Mouse (Mus musculus) adrenal gland, postnatal 14 days (tissue): ENCODE measurements around the gene Elmo1. TPM values are rescaled to one million over a fixed set of nuclear protein-coding genes. Genes with fewer than 3 reads are reported as not detected.

Source experiments
- DNase-seq: peaks from one replicate; pipeline ENCODE4 v3.0.0; 2021; ENCODE audit warnings: mixed read lengths
- total RNA-seq: library from RNA; stranded (reverse); gene quantifications from 2 replicates; pipeline ENCODE4 v1.2.3, GENCODE M21; 2021

Elmo1 gene
- total RNA-seq, 1 experiment from 2014 or later = 19.2 TPM

DNA sequence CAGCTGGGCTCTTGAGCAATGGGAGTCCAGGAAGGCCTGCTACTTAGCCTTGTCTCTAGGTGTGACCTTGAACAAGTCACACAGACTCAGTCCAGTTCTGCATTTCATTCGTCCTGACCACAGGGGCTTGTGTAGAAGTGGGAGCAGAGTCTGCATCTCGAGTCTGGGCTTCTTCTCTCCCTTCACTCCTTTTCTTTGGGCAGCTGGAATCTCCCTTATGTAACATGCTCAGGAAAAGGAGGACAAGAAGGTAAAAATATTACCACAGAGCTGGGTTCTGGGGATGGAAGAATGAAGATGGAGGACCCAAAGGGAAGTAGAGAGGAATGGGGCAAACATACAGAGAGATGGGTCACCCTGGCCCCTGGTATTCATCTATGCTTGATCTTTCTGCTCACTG is 447.1 kb downstream of the Elmo1 start:
- no peak for DNase-seq

DNA sequence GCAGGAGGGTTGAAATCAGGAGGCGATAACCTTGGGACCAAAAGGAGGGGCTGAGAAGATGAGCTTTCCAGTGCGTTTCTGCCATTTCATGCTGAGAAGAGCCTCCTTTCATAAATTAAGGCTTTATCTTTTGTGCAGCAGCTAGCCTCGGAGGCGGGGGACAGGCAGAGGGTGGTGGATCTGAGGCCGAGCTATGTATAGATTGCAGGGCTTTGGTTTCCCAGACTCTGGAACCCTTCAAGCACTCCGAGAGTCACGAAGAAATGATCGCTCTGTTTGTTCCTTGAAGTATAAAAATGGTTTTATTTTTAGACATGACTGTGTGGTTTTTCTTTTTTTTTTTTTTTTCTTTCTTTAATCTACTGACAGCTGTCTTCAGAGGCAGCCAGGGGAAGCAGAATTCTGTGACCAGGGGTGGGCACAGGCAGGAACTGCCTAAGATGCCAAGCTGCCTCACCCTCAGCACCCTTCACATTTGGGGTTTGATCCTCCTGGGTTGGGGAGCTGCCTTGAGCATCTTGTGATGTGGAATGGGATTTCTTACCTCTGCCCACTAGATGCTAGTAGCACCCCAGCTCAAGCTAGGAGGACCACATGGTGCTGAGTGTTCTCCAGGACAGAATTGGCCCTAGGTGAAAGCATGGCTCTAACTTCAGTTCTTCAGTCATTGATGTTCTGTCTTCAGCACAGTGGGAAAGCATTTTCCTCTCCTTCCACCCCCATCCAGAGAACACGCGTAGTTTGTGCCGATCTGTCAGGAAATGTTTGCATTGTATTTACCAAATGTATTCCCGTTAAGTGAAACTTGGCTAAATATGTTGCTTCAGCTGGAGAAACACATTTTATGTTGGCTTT is 448.0 kb downstream of the Elmo1 start:
- DNase-seq = no peak

DNA sequence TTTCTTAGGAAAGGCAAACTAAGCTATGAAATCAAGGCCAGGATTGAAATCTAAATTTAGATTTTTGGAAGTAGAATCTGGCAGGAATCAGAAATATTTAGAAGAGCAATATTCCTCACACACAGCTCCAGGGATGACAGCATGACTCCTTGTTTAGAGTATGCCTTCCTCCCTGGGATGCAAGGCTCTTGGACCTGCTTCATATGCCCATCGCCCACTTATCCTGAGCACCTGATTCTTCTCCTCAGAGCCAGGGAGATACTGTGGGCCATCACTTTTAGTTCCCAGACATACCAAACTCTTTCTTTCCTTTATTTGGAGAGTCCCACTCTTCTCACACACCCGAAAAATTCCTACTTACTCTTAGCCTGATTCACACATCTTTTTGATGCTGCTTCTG is 449.2 kb downstream of the Elmo1 start:
- DNase-seq = no peak

DNA sequence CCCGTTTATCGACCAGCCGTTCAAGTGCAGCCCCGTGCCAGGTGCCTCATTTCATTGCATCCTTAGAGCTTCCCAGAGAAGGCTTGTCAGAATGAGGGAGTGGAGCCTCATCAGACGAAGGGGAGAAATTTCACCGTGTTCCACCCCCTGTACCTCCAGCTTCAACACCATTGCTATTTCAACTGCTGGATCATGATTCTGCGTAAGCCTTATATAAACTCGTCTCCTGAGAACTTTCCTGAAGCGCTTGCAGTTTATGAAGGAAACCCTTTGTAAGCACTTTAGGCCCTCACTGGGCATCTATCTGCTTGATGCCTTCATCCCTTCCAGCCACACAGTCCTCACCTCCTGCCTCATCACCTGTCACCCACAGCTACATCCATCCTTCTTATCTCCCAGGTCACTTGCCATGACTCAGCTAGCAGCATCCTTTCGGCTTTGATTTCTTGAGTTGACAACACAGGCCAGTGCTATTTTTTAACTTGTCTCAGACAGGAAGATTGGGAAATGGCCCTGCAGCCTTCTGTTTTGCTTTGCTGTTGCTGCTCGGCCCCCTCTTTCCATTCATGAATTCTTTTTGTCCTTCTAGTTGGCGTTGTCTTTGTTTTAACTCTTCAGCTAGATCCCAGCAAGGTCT is 456.3 kb downstream of the Elmo1 start:
- DNase-seq = no peak

DNA sequence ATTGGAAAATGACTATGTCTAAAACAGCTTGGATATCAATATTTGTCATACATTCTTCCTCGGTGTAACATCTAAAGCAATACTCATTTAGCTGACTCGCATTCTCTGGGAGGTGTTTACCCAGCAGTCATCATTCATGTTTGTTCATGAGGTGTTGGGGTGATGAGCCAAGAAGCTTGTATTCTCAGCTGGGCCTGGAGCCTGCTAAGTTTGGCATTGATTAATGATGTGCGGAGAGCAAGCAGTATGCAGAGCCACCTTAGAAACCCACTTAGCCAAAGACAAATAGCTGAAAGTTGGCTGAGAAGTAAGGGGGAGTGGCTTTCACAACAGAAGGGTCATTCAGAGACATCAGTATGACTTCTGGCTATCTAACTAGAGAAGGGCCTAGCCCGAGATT is 459.6 kb downstream of the Elmo1 start:
- no peak for DNase-seq

DNA sequence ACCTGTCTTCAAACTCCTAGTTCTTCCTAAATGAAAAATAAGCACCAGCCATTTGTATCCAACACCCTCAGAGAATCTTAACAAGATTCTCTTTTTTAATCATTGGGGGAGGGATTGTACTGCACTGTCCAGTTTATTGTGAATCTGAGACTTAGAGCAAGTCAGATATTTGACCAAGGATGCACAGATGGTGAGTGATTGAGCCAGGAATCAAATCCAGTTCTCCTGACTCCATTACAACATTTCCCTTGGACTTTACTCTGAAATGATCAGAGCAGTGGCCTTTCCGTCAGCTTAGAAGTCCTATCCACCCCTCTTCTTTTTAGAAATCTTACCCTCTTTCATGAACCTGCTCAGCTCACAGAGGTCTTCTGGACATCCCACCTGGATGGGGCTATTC is 461.2 kb downstream of the Elmo1 start:
- DNase-seq = no peak

DNA sequence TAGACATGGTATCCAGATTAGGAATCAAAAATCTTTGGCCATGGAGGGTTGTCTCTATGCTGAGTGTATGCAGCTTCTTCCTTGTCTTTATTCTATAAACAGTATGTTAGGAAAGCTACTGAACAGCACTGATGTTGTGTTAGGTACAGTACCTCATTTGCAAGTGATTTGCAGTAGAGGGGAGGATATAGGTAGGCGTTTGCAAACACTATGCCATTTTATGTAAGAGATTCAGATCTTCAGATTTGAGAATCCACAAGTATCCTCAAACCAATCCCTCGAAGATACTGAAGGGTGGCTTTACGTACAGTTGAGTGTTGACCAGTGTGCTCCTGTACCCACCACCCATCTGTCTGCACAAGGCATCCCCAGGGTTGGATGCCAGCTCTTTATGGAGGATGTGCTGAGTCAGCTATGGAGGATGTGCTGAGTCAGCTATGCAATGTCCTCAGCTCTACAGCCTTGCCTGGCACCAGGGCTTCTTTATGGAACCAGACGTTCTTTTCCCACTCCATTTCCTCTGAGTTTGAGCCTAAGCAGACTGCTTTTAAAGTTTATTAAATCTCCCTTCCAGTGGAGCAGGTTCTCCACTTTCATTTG is 465.6 kb downstream of the Elmo1 start:
- DNase-seq = no peak

DNA sequence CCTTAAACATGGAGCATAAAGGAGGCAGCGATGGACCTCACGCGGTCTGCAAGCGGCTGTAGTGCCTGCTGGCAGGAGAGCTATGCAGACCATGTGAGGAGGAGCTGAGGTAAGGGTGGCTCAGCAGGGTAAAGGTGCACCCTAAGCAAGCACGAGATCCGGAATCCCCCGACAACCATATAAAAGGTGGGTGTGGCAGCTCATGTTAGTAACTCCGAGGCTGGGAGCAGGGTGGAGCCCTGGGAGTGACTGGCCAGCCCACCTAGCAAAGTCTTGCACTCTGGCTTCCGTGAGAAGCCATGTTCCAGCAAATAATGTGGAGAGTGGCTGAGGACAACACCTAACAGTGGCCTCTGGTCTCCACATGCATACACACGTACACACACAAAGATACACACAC is 466.3 kb downstream of the Elmo1 start:
- DNase-seq = no peak

DNA sequence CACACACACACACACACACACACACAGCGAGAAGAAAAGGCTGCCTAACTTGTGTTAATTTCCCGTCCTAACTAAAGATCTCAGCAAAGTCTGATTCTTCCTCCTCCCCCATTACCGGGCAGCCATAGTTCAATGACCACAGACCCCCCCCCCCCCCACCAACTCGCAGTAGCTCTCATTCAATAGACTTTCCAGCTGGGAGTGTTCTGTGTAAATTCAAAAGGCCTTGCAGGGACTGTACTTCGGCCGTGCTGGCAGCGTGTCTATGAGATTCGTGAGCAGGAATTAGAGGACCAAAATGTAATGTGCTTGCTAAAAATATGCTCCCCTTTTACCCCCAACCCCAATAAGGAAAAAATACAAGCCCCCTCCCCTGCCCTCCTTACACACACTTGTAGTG is 466.8 kb downstream of the Elmo1 start:
- DNase-seq = no peak

DNA sequence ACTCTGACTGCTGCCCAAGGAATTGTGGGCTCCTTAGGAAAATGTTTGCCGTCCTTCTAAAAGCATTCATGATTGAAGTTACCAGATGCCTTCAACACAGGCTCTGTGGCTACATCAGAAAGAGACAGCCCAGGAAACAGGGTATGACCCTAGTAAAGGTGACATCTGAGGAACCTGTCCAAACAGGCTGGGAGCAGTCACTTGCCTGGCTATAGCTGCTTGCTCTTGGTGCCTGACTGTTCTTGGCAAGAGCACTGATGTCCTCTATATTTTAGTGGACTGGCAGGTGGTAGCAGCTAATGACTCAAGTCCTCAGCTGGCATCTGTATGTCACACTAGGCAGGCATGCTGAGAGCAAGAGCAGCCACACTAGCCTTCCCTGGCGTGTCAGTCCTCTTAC is 468.0 kb downstream of the Elmo1 start:
- DNase-seq = no peak

DNA sequence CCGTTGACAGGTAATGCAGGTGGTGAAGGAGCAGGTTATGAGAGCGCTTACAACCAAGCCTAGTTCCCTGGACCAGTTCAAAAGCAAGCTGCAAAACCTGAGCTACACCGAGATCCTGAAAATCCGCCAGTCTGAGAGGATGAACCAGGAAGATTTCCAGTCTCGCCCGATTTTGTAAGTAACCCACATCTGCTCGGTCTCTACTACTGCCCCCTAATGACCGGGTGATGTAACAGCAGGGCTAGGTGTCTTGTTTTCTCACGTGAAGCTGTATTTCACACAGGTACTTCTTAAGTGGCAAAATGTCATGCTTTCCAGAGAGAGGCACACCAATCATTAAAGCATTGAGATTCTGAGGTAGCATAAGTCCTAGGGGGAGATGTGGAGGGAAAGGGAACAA is 474.0 kb downstream of the Elmo1 start:
- no peak for DNase-seq

DNA sequence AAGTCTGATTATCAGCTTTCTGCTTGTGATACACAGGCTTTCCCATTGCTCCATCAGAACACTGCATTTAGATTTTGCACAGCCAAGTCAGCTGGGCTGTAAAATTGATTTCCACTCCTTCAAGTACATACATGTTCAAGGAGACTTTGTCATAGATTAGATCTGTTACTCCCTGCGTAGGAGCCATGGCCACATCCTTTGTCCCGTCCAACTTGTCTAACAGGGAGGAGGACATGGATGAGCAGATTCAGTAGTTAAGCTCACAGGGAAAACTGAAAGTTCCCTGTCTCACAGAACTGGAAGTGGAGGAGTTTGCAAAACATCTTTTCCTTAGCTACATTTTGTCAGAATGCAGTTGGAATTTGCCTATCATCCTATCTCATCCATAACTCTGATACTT is 484.8 kb downstream of the Elmo1 start:
- DNase-seq = no peak

DNA sequence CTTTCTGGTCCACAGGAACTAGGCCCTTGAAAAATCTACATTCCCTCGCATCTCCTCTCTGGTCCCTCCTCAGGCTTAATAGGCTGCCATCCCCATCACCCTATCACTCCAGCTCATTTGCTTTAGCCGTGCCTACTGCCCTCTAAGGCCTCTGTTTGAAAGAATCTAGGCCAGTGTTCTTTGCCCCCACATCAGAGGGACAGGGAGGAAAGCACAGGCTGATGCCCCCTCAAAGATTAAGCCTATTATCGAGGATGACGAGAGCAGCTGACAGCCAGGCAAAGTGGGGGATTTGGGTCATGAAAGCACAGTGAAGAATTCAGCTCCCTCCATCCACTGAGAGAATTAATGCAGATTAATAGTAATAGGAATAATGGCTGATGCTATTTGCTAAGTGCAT is 495.5 kb downstream of the Elmo1 start:
- no peak for DNase-seq

DNA sequence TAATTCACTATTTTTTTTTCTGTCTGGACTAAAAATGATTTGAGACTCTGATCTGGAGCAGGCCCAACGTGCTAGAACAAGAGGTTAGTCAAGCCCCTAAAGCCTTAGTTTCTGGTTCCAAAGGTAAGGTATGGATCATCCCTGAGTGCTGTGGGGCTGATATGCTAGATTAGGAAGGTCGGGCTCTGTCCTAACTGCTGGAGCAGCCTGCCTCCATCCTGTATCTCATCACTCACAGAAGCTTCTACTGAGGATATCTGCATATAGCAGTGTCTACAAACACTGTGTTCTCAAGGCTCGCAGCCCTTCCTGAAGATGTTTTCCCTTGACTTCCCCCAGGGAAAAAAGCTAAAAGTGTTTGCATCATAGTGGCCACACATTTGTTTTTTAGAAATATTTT is 496.1 kb downstream of the Elmo1 start:
- DNase-seq = no peak

DNA sequence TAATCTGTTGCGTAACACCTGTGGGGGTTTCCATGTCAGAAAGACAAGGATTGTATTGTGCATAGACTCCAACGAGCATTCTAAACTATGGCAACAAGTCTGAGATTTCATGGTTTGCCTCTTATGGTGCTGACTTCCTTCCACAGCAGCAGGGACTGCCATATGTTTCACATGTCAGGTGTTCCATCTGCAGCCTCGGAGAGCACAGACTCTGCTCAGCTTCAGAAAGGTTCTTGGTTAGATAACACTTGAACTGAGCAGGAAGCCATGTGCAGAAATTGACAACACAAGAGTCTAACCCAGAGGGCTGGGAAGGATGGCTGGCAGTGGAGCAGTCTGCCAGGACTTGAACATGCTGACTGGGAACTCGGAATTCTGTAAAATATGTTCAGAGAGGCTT is 500.6 kb downstream of the Elmo1 start:
- DNase-seq = no peak

DNA sequence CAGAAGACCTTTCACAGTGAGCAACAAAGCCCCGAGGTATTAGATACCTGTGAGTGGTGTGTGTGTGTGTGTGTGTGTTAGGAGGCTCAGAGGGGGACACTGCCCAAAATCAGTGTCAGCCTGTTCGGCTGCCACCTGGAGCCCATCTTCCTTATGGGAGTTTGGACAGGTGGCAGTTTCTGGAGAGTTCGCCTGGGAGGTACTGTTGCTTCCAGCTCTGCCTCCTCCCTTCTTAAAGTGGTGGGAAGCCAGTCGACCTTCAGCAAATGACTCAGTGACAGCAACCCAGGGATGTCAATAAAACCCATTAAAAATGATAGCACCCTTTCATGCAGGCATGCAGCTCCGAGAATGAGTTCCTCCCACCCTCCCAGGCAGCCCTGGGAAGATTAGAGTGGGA is 506.9 kb downstream of the Elmo1 start:
- peak; percentile 20 for DNase-seq

DNA sequence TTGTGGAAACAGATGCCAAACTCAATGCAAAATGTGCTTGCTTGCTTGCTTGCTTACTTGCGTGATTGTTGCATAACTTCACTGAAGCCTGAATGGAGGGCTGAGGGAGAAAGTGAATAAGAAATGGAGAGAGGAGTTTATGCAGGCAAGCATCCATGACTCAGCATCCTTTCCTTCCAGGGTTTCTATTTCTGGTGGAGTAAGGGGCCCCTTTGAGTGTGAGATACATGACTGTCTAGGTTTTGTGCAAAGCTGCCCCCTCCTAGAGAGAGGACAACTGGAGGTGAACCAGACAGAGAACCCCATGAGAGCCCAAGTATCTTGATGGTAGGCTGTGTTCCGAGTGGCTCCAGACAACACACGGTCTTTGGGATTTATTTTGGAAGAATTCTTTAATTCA is 508.2 kb downstream of the Elmo1 start:
- DNase-seq = no peak

DNA sequence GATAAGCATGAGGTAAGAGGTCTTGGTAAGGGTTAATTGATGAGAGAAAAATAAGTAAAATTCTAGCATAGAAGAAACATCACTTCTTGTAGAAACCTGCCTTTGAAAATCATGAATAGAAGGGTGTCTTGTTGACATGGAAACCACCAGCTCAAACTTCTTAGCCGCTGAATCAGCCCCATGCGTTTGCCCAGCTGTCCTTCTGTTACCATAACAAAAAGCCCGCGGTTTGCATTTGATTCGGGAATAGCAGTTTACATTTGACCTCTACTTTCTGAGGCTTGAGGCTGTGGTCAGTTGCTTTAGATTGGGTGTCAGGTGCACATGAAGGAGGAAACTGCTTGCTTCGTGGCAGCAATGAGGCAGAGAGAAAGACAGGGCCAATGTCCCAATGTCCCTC is 509.9 kb downstream of the Elmo1 start:
- DNase-seq = no peak

DNA sequence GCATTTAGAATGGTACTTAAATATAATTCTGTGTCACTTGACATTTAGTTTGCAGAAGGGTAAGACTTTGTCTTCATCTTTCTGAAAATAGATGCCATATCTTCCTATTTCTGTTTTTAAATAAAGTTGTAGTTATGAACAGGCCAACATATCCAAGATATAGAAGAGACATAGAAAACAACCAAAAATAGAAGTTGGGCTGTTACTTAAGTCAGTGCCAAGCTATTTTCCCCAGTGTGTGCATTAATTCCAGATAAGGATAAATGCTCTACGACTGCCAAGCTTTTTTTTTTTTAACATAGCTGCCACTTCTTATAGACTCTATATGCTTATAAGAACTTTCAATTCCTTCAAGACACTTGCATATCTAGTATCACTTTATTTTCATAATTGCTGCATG is 511.0 kb downstream of the Elmo1 start:
- no peak for DNase-seq

DNA sequence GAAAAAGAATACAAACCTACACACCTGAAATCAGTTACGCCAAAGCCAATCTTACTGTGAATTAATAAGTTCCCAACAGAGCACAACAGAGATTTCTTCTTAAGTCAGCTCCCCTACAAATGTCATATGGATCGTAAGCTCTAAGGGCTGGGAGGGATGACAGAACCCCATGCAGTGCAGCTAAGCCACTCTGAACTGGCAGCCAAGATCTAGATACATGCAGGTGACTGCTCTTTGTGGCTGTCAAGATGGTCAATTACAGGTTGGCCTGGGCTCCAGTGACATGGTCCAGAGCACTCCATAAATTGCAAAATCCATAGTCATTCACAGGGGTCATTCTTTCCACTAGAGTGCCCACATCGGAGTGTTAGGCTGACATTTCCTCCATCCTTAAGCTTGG is 516.5 kb downstream of the Elmo1 start:
- no peak for DNase-seq

DNA sequence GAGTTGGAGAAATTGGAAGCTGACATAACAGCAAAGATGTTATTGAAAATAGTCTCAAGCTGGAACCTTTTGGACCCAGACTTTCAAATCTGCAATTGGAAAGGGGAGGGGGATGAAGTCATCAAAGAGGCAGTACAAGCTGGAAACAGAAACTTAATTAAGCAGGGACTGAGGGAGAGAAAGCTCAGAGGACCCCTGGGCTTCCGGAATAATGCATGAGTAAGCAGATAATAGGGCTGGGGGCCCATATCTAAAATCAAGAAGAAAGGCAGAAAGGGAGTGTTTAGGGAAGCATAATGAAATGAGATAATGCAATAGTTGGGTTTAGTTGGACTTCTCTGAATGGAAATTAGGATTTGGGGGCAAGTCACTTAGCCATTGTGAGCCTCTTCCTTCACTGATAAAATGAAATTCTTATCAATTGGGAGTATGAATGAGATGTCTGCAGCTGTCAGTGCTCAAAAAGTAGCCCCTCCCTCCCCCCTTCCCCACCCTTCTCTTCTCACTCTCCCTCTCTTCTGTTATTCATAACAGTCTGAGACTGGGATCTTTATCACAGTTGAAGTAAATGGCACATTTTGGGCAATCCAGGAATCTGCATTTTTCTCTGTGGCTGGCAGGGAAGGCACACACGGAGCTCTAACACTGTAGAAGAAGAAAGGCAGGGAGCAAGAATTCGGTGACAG is 518.8 kb downstream of the Elmo1 start:
- no peak for DNase-seq

DNA sequence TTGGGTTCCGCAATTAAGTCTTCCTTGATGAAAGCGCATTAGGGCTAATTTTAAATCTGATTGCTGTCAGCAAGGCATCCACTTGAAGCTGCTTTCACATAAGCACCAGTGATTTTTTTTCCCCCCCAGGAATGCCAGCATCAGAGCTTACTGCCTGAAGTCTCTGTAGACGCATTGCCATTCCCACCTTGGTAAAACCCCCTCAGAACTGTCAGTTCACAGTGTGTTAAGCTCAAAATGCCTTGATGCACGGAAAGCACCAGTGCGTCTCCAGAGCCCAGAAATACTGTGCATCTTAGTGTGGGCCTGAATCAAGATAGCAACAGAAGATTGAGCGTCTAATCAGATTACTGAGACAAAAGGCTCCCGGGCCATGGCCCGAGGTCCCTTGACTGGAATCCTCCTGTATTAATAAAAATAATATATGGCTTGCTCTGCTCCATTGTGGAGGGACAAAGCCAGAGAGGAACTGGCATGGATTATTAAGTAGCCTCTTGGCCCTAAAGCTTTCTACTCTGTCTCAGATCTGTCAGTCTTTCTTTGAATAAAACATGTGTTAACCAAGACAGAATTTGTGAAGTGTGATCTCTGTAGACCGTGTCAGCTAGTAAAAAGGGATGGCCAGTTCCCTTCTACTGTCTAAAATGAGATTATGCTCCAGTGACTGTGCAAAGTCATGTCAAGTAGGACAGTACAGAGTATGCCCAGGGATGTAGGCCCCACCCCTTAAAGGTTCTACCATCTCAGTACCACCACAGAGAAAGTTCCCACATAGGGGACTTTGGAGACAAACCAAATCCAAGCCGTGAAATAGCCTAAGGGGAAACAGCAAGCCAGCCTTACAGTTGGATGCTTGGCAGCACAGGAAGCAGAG is 525.4 kb downstream of the Elmo1 start:
- DNase-seq = no peak
